Mouse (Mus musculus) embryonic stem cell, embryonic (primary cell): ENCODE measurements around the gene Rhot1.

ENCODE experiments used
- CTCF ChIA-PET, 4 experiments: fragments of 300-600 bp in 2 of 4; fragments of 350-600 bp in 2 of 4; sonication (Branson Sonifier 250); formaldehyde crosslinking; loops; one replicate each; lab custom pipeline; 2022; ENCODE audit warnings: inconsistent platforms in 2 of 4; lab: Charles Lee
- POLR2A ChIA-PET, 4 experiments: fragments of 300-600 bp in 2 of 4; fragments of 350-600 bp in 2 of 4; sonication (Branson Sonifier 250); formaldehyde crosslinking; loops; one replicate each; lab custom pipeline; 2022; ENCODE audit warnings: antibody characterized with exemption in 4 of 4, inconsistent platforms in 1 of 4; lab: Charles Lee

The Rhot1 gene

DNA sequence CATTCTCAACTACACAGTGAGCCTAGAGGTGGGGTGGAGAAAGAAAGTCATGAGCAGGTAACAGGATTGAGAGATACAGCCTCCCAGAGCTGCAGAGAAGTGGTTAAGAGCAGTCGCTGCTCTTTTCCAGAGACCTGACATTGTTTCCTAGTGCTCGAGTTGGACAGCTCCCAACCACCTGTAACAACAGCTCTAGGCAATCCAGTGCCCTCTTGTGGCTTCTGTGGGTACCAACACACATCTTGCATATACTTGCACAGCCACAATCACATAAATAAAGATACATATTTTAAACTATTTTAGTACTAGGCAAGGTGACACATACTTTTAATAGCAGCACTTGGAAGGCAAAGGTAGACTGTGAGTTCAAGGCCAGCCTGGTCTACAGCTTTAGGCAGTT is 82.2 kb downstream of the Rhot1 start:
- ChIA-PET POLR2A (interaction anchor here in 3 of 4 experiments (0.8 to 2.8 kb wide), 7 partner anchors 10 to 92 kb away, joined by 3 to 28 read pairs (median 4); partner anchors contain the start of genes Rhbdl3 (in 2 of the 3) and Zfp207 (in 1 of the 3)), CTCF (interaction anchor here (0.5 to 2.4 kb wide), 22 partner anchors 8 to 248 kb away, joined by 3 to 20 read pairs (median 4); partner anchors contain the start of genes 5730455P16Rik (in 1 of the 4), Cdk5r1 (in 1 of the 4), Psmd11 (in 1 of the 4) and Rhot1 (in 1 of the 4))

- CTCF ChIA-PET, result interaction anchor here in 1 of 4 experiments (0.7 kb wide), 2 partner anchors 37 to 59 kb away, joined by 3 read pairs; no protein-coding TSS in a partner anchor
- POLR2A ChIA-PET, result interaction anchor here in 1 of 4 experiments (0.5 kb wide), 1 partner anchor 75 kb away, joined by 6 read pairs; no protein-coding TSS in a partner anchor
These were observed 83.6 kb downstream of the Rhot1 start for GRCm38 (mm10) chr11:80292463-80292862.

- ChIA-PET POLR2A (interaction anchor here in 2 of 4 experiments (1.0 to 1.9 kb wide), 4 partner anchors 8 to 87 kb away, joined by 3 to 9 read pairs (median 4); partner anchors contain the start of gene Zfp207 (in 1 of the 2)), CTCF (interaction anchor here in 3 of 4 experiments (0.6 to 2.5 kb wide), 6 partner anchors 8 to 252 kb away, joined by 3 to 15 read pairs (median 5); no protein-coding TSS in a partner anchor)
These were observed 86.2 kb downstream of the Rhot1 start for GRCm38 (mm10) chr11:80295066-80295465.

- CTCF ChIA-PET, result interaction anchor here in 2 of 4 experiments (1.3 to 2.5 kb wide), 3 partner anchors 9 to 56 kb away, joined by 5 to 15 read pairs (median 15); no protein-coding TSS in a partner anchor
- POLR2A ChIA-PET, result interaction anchor here in 2 of 4 experiments (0.7 to 1.9 kb wide), 6 partner anchors 9 to 87 kb away, joined by 3 to 9 read pairs (median 4); partner anchors contain the start of gene Zfp207 (in 1 of the 2)
These were observed 87.0 kb downstream of the Rhot1 start for GRCm38 (mm10) chr11:80295785-80296184.

GRCm38 (mm10) chr11:80299513-80300235 is 90.9 kb downstream of the Rhot1 start:
- ChIA-PET CTCF (interaction anchor here in 2 of 4 experiments (0.7 to 2.3 kb wide), 2 partner anchors 9 to 13 kb away, joined by 11 to 13 read pairs; no protein-coding TSS in a partner anchor), POLR2A (interaction anchor here in 3 of 4 experiments (0.6 to 3.2 kb wide), 7 partner anchors 9 to 210 kb away, joined by 3 to 28 read pairs (median 4); no protein-coding TSS in a partner anchor)

DNA sequence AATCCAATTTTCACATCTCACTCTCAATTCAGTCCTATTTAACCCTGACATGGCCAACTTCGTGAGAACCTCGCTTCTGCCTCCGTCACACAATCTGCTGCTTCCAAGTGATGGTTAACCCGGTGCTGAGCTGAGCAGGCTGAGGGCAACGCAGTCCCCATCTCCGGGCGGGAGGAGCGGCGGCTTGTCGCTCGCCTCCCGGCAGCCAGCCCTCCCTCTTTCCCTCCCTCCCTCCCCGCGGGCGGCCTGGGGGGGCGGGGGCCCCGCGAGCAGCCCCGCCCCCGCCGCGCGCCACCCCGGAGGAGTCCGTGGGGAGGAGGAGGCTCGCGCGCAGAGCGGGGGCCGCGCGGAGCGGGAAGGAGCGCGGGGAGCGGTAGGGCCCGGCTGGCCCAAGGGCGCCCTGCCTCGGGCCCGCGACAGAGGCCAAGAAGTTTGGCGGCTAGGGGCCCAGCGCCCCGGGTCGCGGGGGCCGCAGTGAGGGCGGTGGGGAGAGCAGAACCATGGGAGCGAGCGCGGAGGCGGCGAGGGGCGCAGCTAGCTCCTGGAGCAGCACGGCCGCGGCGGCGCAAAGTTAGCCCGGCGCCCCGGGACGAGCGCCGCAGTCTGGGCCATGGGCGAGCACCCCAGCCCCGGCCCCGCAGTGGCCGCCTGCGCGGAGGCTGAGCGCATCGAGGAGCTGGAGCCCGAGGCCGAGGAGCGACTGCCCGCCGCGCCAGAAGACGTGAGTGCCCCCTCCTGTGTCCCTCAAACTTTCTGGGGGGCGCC is 91.9 kb downstream of the Rhot1 start, which contains the start of gene Rhbdl3:
Gene Rhbdl3, plus strand, starts transcription at position 362 of the 765 bp plus-strand sequence.
- POLR2A ChIA-PET, result interaction anchor here in 3 of 4 experiments (0.5 to 3.2 kb wide), 23 partner anchors 9 to 127 kb away, joined by 3 to 28 read pairs (median 4); partner anchors contain the start of genes Zfp207 (in 2 of the 3) and Rhot1 (in 1 of the 3)
- CTCF ChIA-PET, result interaction anchor here (0.6 to 4.3 kb wide), 14 partner anchors 10 to 164 kb away, joined by 3 to 20 read pairs (median 6); no protein-coding TSS in a partner anchor

- ChIA-PET POLR2A (interaction anchor here in 3 of 4 experiments (0.5 to 3.2 kb wide), 22 partner anchors 11 to 615 kb away, joined by 3 to 28 read pairs (median 5); partner anchors contain the start of genes Zfp207 (in 2 of the 3) and Rhot1 (in 1 of the 3)), CTCF (interaction anchor here in 3 of 4 experiments (0.6 to 4.3 kb wide), 11 partner anchors 11 to 102 kb away, joined by 3 to 20 read pairs (median 10); no protein-coding TSS in a partner anchor)
These were observed 92.7 kb downstream of the Rhot1 start for GRCm38 (mm10) chr11:80301316-80302045.

DNA sequence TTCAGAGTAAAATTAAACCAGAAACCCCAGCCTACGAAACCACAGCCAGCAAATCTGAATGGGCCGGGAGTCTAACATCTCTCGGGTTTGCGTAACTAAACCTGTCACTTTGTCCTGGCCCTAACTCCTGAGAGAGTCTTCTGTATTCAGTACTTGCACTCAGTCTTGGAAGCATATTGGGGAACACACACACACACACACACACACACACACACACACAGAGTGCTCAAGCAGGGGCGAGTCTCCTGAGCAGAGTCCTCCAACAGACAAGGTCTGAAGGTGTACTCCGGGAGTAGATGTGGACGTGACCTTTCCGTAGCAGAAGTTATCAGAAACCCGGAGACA is 93.2 kb downstream of the Rhot1 start:
- CTCF ChIA-PET, result interaction anchor here (0.5 to 4.3 kb wide), 23 partner anchors 9 to 126 kb away, joined by 3 to 20 read pairs (median 5); partner anchors contain the start of gene Psmd11 (in 1 of the 4)
- POLR2A ChIA-PET, result interaction anchor here in 3 of 4 experiments (0.5 to 3.2 kb wide), 26 partner anchors 10 to 1547 kb away, joined by 3 to 28 read pairs (median 4); partner anchors contain the start of genes Zfp207 (in 2 of the 3), 5730455P16Rik (in 1 of the 3) and Rhot1 (in 1 of the 3)

- ChIA-PET POLR2A (interaction anchor here in 3 of 4 experiments (0.5 to 3.2 kb wide), 22 partner anchors 10 to 1548 kb away, joined by 3 to 28 read pairs (median 4); partner anchors contain the start of genes Zfp207 (in 2 of the 3), 5730455P16Rik (in 1 of the 3) and Rhot1 (in 1 of the 3)), CTCF (interaction anchor here (0.5 to 4.3 kb wide), 22 partner anchors 9 to 431 kb away, joined by 3 to 20 read pairs (median 4); partner anchors contain the start of gene Psmd11 (in 1 of the 4))
These were observed 93.7 kb downstream of the Rhot1 start for GRCm38 (mm10) chr11:80302536-80302935.

GRCm38 (mm10) chr11:80303746-80304145 is 94.9 kb downstream of the Rhot1 start:
- ChIA-PET CTCF (interaction anchor here (0.6 to 4.3 kb wide), 20 partner anchors 9 to 160 kb away, joined by 3 to 20 read pairs (median 6); partner anchors contain the start of gene Psmd11 (in 1 of the 4)), POLR2A (interaction anchor here in 3 of 4 experiments (0.6 to 2.5 kb wide), 8 partner anchors 15 to 88 kb away, joined by 3 to 10 read pairs (median 4); partner anchors contain the start of gene Zfp207 (in 2 of the 3))

GRCm38 (mm10) chr11:80304846-80305245 is 96.0 kb downstream of the Rhot1 start:
- POLR2A ChIA-PET, result interaction anchor here in 2 of 4 experiments (0.6 to 2.5 kb wide), 6 partner anchors 9 to 147 kb away, joined by 3 to 9 read pairs (median 4); partner anchors contain the start of gene Zfp207 (in 1 of the 2)
- CTCF ChIA-PET, result interaction anchor here in 3 of 4 experiments (0.6 to 4.3 kb wide), 9 partner anchors 15 to 238 kb away, joined by 3 to 20 read pairs (median 8); no protein-coding TSS in a partner anchor

GRCm38 (mm10) chr11:80308537-80308936 is 99.7 kb downstream of the Rhot1 start:
- POLR2A ChIA-PET, result interaction anchor here in 1 of 4 experiments (0.7 to 1.5 kb wide), 5 partner anchors 8 to 21 kb away, joined by 3 to 4 read pairs (median 4); partner anchors contain the start of gene Rhbdl3
- CTCF ChIA-PET, result interaction anchor here in 3 of 4 experiments (1.1 to 2.8 kb wide), 3 partner anchors 22 to 43 kb away, joined by 3 to 8 read pairs (median 4); no protein-coding TSS in a partner anchor

DNA sequence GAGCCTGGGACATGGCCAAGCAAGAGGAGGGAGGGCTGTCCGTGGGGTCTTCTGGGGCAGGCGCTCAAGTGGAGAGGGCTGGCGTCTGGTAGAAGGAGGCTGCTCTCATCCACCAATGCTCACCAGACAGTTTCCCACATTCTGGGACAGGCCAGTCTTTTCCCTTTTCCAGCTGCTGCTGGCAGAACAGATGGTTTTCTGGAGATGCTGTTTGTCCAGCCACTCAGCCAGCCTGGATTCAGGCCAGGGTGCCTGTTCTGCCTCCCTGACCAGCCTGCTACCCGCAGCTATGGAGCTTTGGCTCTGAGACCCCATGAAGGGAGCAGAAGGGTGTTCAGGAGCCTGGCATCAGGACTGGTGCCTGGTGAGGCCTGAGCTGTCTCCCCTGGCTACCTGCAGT is 102.5 kb downstream of the Rhot1 start:
- POLR2A ChIA-PET, result interaction anchor here in 3 of 4 experiments (0.6 to 2.1 kb wide), 5 partner anchors 11 to 931 kb away, joined by 3 to 4 read pairs (median 3); partner anchors contain the start of gene Rhbdl3 (in 1 of the 3)

GRCm38 (mm10) chr11:80312049-80312448 is 103.2 kb downstream of the Rhot1 start:
- POLR2A ChIA-PET, result interaction anchor here in 3 of 4 experiments (0.7 to 2.1 kb wide), 11 partner anchors 9 to 445 kb away, joined by 3 to 5 read pairs (median 3); partner anchors contain the start of genes Crlf3 (in 1 of the 3) and Rhbdl3 (in 1 of the 3)
- CTCF ChIA-PET, result interaction anchor here (0.5 to 2.4 kb wide), 14 partner anchors 8 to 302 kb away, joined by 3 to 14 read pairs (median 6); partner anchors contain the start of gene Rhbdl3 (in 1 of the 4)

More for the DNA sequence above, 102.5 kb downstream of the Rhot1 start:
- CTCF ChIA-PET, result interaction anchor here (1.2 to 2.8 kb wide), 6 partner anchors 9 to 40 kb away, joined by 5 to 10 read pairs (median 8); partner anchors contain the start of gene Rhbdl3 (in 1 of the 4)

DNA sequence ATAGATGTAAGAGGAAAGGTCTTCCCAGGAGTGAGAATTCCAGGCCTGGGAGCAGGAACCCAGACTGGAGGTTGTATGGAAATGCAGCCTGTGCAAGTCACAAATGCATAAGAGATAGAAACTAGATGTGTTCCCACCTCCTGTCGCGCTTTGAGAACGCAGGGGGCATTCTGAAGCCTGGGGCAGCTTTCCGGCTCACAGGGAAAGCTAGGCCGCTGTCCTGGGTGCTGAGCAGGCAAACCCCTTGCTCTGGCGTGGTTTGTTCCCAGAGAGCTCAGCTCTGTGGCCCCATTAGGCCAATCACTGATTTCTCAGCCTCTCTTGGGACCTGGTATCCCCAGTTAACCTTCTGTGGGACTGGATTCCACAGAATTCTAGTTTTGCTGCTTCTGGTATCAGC is 103.7 kb downstream of the Rhot1 start:
- ChIA-PET POLR2A (interaction anchor here in 3 of 4 experiments (0.5 to 2.1 kb wide), 14 partner anchors 9 to 446 kb away, joined by 3 to 5 read pairs (median 4); partner anchors contain the start of genes Crlf3 (in 1 of the 3) and Rhbdl3 (in 1 of the 3)), CTCF (interaction anchor here (0.5 to 2.6 kb wide), 17 partner anchors 9 to 302 kb away, joined by 3 to 14 read pairs (median 6); partner anchors contain the start of gene Rhbdl3 (in 1 of the 4))
